Mouse (Mus musculus): ENCODE data around the gene Cenps.
"Not testable (repeated sequence)": the region's sequence is repeated elsewhere in the genome, so short reads cannot be mapped to it uniquely, and the experiment has no call there.

Cenps gene

DNA sequence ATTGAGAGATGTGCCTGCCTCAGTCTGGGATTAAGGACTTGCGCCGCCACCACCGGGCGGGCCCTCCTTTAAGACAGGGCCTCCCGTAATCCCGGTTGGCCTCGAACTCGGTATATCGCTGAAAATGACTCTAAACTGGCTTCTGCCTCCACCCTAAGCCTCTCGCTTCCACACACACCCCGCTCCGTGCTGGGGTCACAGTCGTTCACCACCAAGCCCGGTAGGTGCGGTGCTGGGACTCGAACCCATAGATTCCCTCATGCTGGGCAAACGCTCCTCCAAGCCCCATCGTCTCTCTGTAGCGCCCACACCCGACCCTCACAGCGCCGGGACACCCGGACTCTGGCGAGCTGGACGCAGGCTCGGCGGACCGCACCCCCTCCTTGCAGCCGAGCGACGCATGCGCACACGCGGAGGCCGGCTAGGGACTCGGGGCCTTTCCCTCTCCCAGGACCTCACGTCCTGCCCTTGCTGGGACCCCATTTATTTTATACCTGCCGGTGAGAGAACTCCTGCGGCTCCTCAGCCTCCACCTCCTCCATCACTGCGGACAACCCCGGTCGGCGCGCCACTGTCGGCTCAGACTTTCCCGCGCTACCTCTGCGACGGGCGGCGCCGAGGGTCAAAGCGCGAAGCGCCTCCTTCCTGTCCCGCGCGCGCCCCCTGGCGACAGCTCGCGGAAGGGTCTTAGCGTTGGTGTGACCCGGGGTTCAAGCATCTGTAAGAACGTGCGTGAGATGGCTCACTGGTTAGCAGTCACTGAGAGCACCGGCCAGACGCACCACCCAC, at the start of gene Cenps:
Cenps (minus strand) TSS at position 648 of the 789 bp plus-strand sequence.
- peak; percentile 72 to 80 for DNase-seq

DNA sequence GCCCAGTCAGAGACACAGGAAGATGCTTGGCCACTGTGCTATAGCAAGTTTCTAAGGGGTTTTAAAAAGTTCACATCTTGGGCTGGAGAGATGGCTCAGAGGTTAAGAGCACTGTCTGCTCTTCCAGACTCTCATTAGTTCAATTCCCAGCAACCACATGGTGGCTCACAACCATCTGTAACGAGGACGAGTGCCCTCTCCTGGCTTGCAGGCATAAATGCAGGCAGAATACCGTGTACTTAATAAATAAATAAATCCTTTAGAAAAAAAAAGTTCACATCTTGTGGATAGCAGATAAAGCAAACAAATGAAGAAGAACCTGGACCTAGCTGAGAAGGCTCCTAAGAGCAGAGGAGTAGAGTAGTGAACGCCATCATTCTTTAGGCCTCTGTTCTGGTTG, 45.3 kb upstream of the Cenps start:
- no peak for DNase-seq

DNA sequence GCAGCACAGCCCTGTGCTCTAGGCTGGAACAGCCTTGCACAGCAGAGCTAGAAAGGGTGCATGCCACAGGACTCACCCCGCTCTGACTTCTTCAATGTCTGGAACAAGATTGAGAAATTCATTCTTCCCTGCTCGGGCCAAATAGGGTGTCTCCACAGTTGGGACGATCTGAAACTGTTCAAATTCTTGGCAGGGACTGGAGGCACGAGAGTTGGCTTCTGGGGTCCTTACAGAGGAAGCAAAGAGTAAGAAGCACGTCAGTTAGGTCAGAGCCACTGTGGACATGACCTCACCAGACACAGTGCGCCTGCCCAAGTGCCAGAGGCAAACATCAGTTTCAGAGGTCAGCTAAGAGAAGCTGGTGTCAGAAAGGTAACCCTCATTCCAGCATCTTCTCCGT, 44.8 kb upstream of the Cenps start:
- DNase-seq, result no peak

DNA sequence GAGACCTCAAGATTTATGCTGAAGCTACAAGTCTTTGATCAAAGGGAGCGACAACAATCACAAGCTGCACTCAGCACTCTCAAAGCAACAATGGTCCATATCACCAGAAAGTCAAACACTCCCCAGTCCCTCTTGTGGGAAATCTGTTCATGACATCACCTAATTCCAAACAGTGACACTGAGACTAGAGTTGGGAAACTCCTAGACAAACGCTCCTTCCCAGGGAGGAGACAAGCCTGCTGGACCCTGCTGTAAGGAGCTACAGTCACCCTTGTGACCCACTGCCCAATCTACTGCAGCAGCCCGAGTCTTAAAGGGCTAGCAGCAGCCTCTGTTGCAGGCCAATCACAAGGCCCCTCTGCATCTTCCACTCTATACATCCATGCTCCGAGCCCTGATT, 42.1 kb upstream of the Cenps start:
- DNase-seq, result no peak

DNA sequence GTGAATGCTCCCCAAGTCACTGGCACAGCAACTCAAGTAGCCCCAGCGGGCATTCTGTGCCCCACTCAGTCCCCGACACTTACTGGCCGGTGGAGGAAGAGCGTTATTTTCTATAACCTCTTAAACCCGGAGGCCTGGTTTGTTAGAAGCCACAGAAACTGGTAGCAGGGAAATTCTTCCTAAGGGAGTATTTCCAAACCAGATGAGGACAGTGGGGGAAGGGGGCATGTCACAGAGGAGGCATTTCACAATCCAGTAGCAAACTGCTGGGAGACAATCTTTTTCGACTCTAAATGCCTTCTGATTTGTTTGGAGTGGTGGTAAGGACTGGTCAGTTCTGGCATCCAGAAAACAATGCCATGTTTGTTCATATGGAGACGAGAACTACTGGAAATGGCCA, 41.7 kb upstream of the Cenps start:
- no peak for DNase-seq

DNA sequence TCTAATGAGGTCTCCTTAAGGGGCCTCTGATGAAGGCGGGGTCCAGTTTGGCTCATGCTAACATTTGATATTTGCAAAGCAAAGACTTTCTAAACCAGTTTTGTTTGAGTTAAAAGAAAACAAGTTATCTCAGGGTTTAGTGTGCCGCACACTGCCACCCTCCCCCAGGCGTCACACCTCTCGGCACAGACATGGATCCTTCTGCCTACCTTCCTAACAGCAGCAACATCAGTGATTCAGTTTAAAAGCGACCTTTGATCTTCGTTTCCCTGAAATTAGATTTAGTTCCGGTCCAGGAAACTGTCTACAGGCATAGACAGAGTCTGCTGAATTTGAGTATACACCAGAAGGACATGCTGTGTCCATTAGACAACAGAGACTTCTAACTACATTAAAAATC, 40.9 kb upstream of the Cenps start:
- no peak for DNase-seq

DNA sequence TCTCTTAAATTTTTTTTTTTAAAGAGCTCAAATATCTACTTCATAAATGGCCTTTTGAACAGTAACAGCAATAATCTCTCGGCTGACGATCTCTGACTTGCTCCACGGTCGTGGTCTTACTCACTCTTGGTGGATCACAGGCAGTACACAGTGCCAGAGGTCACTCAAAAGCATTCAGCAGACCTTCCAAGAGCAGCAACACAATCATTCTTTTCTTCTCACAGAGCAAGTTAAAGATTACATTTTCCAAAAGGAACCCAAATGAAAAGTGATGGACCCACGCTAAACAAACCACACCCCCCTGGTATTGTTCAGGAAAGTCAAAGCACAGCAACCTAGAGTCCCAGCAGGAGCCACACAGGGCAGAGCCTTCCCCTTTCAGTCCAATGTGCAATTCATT, 39.6 kb upstream of the Cenps start:
- DNase-seq, result no peak

DNA sequence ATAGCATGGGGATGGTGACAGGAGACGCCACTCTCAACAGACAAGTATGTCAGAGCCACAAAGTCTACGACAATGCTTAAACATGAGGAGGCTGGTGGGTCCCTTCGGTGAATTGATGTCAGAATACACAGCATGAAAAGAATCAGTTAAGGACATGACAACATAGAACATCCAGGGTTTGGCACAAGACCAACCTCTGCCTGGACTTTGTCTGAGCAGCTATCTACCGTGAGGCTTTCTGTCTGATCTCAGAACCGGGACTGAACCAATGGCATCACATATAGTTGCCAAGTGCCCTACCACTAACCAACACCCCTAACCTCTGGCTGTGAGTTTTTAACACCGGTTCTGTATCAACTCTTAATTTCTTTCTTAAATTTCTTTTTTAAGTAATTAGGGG, 39.2 kb upstream of the Cenps start:
- DNase-seq, result no peak

DNA sequence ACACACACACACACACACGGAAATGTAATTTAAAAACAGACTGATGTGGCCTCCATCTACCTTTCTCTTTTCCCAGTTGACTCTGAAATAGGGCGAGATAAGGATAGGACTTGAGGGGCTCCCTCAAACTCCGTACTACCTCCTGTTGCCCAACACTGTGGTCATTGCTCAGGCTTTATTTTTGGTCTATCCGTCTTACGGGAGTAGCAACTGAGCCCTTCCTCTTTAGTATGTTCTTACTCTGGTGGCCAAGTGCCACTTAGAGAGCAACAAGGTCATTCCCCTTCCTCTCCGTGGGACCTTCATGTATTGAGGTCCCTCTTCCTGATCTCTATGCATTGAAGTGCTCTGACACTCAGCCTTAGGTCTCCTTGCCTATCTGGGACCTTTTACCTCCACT, 36.2 kb upstream of the Cenps start:
- no peak for DNase-seq

DNA sequence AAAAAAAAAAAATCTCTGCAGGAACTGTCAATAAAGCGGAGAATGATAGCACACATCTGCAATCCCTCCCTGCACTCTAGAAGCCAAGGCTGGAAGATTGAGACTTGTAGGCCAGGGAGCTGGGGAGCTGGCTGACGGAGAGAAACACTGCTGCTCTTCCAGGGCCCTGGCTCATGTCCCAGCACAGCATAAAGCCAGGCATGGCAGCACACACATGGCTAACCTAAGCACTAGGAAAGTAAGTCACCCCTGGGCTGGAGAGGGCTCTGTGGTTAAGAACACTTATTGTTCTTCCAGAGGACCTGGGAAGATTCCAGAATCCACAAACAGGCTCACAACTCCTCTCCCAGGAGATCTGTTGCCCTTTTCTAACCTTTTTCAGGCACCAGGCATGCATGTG, 35.2 kb upstream of the Cenps start:
- DNase-seq, result no peak

DNA sequence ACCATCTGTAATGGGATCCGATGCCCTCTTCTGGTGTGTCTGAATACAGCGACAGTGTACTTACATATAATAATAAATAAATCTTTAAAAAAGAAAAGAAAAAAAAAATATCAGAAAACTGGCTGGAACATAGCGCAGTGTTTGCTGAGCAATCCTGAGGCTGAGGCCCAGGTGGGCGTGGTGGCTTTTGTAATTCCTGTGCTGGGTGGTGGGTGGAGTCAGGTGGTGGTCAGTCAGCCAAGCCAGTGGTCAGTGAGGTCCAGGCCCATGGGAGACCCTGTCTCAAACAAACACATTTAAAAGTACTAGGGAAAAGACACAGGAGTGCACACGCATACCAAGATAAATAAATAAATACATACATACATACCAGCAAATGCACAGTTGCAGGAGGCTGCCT, 34.7 kb upstream of the Cenps start:
- no peak for DNase-seq

DNA sequence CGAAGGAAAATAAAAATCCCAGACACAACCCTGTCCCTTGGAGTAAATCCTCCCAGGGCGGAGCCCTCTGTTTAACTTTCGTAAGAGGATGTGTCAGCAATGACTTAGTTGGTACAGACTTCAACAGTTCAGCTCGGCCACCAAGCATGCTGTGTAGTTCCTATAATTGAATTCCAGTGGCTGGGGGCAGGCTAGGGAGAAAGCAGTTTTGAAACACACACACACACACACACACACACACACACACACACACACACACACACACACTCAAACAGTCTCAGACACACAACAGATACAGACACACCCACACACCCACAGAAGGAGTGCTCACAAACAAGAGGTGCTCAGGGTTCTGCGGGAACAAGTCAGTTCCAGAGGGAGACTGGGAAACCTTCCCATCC, 34.2 kb upstream of the Cenps start:
- no peak for DNase-seq

DNA sequence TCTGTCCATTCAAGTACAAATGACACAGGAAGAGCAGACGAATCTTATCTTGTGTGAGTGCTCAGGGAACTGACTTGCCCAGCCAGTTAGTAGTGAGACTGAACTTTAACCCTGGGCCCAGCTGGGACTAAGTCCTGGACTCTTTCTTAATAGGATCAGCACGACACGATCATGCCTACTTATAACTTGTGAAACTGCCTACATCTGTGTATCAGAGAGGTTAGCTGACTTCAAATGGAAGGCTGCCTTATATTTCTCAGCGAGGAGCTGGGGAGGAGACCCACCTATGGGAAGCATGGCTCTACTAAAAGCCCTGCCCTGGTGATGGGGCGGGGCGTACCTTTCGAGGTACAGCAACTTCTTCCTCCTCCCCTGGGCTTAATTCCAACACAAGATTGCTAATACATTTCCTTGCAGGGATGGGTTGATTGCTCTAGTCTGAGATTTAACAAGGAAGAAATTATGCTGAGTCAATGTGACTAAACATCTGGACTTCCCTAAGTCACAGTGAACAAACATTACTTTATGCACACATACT, 33.0 kb upstream of the Cenps start:
- no peak for DNase-seq

DNA sequence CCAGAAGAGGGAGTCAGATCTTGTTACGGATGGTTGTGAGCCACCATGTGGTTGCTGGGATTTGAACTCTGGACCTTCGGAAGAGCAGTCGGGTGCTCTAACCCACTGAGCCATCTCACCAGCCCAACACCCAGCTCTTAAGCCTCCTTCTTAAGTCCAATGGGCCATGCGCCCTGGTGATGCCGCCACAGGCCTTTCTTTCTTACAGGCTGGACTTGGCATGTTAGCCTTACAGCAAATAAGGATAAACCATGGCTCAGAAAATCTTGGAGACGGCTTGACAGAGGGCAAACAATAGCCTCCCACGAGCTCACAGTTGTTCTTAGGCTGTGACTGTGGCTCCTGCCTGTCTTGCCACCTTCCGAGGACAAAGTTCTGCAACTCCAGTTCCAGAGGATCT, 32.5 kb upstream of the Cenps start:
- DNase-seq, result not testable (repeated sequence)

DNA sequence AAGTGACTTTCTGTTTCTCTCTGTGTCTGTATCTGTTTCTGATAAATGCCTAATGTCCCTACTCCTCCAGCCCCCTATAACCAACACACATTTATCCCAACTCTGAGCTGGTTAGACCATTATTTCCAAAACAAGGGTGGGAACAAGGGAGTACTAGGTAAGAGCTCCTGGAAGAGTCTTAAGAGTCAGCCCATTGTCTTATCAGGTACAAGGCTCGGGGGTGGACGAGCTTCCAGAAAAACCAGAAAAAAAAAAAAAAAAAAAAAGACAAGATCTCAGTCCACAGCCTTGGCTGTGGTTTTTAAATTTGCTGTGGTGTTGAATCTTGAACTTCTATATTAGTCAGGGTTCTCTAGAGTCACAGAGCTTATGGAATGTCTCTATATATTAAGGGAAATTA, 30.6 kb upstream of the Cenps start:
- no peak for DNase-seq

DNA sequence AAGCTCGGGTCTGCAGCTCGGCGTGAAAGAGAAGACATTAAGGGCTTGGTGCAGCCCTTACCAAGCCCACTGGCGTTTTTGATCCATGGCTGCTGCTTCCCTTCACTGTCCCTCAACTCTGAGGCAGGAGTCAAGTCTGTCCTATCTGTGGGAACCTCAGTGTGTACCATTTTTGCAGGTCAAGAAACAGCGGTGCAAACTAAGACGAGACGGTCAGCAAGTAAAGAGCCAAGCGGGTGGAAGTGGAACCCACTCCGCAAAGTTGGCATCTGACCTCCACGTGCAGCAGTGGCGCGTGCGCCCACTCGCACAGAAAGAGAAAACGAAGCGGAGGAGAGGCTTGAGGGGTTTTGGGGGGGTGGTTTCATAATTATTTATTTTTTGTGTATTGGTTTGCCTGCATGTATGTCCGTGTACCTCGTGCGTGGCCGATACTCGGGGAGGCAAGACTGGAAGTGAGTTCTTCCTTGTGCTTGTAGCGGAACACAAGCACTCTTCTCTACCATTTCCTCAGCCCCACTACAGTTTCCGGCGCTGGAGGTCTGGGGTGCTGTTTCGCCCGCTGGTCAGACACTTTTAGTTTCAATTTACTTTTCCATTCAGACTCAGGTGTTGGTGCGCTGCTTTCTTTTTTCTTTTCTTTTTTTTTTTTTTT, 29.7 kb upstream of the Cenps start:
- peak; percentile 46 to 54 for DNase-seq

DNA sequence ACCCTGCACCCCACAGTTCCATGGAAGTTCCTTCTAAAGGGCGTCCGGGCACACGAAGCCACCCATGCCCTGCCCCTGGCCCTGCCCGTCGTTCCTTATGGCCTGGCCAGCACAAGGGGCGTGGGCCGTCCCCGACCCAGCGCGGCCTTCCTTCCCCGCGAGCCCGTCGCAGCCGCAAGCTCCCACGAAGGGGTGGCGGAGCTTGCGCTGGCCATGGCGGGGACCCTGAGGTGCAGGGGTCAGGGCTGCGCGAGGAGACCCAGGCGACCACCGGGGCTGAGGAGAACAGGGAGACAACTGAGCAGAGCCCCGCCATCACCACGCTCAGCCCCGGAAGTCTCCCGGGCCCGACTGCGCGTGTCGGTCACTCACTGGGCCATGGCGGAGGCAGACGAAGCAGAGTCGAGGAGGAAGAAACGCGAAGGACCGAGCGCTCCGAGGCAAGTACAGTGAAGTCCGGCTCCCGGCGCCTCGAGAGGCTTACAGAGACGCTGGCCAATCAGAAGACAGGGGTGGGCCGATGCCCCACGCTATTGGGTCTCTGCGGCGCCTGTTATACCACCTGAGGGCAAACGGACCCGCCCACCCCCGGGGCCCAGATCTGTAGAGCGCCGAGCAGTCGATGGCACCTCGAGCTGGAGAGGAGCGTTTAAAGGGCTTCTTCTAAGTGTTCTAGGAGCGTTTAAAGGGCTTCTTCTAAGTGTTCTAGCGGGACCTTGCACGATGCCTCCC, 29.0 kb upstream of the Cenps start, which contains the start of gene Pgd:
Pgd (minus strand) TSS at position 557 of the 732 bp plus-strand sequence.
- peak; percentile 96 for DNase-seq

DNA sequence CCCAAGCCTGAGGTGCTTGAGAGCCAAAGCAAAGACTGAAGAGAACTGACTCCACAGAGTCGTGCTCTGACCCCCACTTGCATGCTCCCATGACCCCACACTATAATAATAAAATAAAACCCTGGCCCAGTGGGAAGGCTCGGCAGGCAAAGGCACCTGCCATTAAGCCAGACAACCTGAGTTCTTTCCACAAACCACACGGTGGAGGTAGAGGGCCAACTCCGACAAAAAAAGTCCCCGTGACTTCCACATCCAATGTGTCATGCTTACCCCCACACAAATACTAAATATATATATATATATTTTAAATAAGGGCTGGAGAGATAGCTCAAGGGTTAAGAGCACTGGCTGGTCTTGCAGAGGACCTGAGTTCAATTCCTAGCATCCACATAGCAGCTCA, 26.7 kb upstream of the Cenps start:
- no peak for DNase-seq

DNA sequence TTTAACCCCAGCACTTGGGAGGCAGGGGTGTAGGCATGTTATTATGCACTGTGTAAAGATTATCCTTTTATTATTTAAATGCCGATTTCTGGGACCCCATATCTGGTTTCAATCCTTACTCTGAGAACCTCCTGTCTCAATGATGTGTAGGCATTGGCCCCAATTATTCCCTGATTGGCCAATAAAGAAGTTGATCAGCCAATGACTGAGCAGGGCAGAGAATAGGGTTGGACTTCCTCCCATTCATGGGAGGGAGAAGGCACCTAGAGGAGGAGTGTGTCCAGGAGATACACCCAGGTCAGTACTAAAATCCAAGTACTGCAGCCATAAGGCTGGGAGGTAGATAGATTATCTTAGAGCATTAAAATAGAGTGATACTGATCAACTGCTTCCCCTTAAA, 25.8 kb upstream of the Cenps start:
- DNase-seq, result no peak

DNA sequence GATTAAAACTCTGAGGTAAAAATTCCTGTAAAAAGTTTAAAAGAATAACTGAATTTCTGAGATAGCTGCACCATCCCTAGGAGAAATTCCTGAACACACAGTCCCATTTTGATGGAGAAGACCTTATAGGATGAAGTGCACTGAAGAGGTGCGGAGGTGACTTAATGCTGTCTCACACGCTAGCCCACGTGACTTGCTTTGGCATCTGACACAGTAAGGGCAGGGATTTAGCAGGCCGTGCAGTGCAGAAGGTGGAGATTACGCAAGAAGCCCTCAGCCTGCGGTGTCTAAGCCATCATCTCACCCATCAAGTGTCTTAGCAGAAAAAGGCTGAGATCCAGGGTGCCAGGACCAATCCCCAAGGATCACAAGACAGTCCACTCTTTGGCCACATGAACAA, 23.7 kb upstream of the Cenps start:
- DNase-seq, result no peak

DNA sequence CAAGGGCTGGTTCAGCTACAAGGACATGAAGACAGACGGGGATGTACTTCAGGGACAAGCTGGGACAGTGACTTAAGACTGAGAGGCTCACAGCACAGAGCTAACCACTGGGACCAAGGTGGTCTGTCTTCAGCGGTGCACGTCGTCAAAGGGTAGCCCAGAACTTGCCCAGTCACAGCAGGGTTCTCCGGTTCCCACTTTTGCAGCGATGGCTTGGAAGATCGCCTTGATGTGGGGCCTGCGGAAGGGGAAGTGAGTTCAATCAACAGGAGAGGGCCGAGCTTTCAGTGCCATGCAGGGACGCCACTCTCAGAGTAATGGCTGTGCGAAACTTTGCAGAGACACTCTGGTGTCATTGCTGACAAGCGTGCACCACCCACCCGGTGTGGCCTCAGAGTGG, 22.5 kb upstream of the Cenps start:
- DNase-seq, result no peak

DNA sequence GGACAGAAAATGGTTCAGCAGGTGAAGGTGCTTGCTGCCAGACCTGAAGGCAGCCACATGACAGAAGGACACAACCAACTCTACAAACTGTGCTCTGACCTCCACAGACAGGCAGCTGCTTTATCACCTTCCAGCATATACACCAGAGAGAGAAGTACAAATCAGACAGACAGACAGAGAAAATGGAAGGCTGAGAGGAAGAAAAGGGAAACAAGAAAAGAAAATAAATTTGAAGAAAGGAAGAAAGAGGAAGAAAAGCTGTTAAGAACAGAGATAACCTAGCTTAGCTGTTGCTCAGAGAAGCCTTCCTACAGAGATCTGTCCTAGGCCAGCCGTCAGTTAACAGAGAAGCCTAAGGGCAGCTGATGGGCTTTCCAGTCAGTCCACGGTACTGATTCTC, 21.8 kb upstream of the Cenps start:
- DNase-seq, result no peak

DNA sequence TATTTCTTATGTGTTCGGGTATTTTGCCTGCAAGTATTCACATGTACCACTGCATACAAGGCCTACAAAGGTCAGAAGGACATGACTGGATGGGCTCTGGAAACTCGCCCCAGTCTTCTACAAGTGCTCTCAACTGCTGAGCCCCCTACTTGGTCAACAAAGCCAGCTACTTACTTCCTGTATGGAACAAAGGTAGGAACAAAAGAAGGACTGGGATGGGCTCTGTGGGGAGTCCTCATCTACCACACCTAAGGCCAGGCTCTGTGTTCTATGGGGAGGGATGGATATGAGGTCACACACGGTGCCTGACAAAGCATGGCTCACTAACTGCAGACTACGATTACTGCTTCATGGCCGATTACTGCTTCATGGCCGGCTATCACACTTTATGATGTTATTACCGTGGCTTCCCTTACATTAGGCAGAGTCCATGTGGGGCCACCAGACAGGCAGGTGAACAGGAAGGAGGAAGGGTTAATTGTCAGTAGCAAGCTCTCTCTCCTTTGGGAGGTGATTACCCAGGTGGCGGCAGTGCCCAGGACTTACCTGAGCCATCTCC, 20.1 kb upstream of the Cenps start:
- DNase-seq, result no peak
